Mouse (Mus musculus): ENCODE measurements around the gene Kcnq5.
"Not testable (repeated sequence)": the region's sequence is repeated elsewhere in the genome, so short reads cannot be mapped to it uniquely, and the experiment has no call there.

The Kcnq5 gene

DNA sequence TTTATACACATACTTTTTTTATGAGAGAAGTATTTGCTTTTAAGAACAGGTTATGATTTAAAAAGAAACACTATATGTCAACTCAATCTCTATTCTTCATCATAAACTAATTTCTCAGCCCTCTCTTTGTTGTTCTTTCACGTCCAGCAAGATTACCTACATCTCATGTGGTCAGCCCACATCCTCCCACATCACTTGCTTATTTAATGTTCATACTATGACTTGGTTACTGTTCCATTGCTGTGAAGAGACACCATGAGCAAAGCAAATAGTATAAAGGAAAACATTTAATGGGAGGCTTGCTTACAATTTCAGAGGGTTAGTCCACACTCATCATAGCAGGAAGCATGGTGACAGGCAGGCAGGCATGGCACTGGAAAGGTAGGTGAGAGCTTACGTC, 124.4 kb downstream of the Kcnq5 start:
- DNase-seq = no peak

DNA sequence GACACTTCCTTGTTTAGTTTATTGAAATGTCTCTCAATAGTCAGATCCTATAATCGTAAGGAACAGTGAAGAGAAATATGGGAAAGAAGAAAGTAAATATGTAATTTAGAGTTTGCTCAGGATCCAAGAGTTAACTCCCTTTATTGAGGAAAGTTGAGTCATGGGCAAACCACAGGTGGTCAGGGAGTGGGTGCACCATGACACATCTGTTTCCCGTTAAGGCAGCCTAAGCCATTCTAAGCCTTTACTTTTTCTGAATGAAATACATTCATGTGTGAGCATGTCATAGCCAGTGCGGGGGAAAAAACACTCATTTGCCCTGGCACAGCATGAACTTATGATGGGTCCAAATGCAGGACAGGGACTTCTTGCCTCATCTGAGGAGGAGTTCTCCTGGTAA, 125.4 kb downstream of the Kcnq5 start:
- DNase-seq = no peak

DNA sequence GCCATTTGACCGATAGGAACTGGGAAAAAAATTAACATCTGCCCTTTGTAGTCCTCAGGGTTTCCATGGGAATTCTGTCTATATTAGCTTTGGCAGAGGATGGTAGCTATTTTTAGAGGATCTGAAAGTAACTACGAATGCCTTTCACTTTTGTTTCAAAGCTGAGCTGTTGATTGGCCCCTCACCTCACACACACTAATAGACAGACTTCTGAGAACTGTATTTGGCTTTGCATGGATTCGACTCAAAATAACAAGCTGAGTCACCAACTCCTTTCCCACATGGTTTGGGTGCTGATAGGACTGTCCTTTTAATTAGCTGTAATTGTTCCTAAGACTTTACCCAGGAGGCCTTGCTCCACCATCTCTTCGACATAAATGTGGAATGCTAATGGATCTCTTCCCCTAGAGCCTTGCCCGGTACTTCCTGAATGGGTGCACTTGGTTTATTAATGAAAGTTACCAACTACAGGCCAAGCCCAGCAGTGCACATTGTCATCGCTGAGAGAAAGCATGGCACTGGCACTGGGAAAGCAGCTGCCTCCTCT, 131.8 kb downstream of the Kcnq5 start:
- DNase-seq = no peak

DNA sequence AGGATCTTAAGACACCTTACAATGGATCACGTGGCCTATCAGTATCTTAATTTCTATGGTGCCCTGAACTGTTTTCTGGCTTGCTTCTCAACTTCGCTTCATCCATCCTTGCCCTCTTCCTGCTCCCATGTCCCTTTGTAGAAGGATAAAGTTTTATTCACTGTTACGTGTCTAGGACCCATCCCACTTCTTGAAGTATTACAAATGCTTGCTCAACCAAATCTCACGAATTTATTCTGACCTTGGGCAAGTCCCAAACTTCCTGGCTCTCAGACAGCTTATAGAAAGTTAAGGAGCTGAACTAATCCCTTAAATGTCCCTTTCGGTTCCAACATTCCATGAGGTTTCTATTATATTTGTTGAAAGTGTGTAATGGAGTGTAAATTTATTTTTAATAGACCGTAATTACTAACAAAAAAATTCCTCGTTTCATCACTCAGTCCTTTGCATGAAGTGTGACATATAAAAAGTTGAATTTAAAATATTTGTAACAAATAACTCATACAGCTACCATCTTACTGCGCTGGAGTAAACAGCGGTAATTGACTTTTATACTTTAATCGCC, 141.6 kb downstream of the Kcnq5 start:
- DNase-seq = no peak

DNA sequence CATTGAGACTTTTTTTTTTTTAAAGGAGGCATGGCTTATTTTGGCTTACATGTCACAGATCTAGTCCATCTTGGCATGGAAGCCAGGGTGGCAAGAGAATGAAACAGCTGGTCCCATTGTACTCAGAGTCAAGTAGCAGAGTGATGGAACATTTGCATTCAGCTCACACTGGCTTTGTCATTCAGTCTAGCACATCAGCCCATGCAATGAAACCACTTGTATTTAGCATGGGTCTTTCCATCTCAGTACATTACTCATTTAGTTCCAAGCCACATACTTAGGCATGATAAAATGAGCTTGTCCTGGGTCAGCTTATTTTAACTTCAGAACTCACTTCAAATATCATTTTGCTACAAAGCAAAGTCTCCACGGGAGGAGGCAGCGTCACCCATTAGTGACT, 156.7 kb downstream of the Kcnq5 start:
- DNase-seq = no peak

DNA sequence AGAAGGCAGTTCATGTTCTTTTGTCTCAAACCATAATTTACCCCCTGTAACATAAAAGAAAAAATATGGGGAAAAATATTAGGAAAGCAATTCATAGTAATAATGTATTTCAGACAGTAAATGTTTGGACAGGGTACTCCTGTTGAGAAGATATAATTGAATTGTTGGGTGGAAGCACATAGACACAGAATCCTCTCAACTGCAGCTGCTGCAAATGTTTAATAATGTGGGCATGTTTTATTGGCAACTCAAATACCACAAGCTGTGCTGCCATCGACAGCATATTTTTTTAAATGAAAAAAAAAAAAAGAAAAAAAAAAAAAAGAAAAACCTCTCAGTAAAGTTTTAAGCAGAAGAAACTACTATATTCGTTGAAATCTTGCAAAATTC, 157.3 kb downstream of the Kcnq5 start:
- DNase-seq = no peak

- DNase-seq = no peak
These were observed 157.8 kb downstream of the Kcnq5 start for GRCm38 (mm10) chr1:21803751-21804476.

DNA sequence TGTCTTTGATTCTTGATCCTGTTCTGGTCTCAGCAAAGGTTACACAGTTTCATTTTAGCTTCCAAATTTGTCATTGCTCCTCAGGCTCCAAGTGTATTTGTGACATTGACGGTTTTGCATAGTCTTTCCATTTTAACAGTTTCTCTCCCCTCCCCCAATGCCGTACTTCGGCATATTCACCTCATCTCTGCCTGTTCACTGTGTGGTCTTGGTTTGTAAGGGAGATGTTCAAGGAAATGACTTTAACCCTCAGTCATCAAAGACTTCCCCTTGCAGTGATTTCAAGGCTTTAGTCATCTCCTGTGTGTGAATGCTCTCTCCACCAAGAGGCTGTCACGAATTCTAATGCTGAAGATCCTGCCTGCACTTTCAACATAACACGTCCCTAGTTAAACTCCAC, 181.0 kb downstream of the Kcnq5 start:
- no peak for DNase-seq

DNA sequence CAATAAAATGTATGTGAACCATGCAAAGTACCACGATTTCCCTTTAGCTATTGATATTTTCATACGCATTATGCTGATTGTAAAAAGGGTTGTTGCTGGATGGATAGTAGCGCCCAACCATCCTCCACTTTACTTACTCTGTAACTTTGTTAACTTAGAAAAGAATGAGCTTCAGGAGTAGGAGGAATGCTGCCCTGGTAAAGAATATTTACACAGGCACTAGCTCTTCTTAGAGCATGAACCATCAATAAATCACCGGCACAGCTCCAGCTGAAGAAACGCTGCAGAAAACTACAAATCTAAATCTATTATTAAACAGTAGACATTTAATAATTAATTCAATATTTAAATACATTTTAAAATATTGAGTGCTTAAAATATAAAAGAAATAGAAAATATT, 184.2 kb downstream of the Kcnq5 start:
- DNase-seq = no peak

- DNase-seq = no peak
These were observed 187.8 kb downstream of the Kcnq5 start for GRCm38 (mm10) chr1:21773931-21774330.

- DNase-seq = no peak
These were observed 191.2 kb downstream of the Kcnq5 start for GRCm38 (mm10) chr1:21770494-21770893.

DNA sequence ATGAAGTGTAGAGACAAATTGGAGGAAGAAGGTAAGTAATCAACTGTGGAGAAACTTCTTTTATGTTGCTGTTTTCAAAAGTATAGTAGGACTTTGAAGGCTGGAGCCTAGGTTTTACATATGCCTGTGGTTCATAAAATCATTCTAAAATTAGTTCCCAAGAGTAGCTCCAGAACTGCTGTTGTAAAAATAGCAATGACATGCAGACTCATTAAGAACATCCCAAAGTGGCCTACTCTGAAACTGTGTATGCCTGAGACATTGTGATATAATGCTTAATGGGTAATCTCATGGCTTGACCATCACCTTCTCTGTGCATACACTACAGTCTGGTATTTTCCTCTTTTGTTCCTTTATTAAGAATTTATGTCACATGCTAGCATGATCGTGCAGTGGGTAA, 212.4 kb downstream of the Kcnq5 start:
- no peak for DNase-seq

DNA sequence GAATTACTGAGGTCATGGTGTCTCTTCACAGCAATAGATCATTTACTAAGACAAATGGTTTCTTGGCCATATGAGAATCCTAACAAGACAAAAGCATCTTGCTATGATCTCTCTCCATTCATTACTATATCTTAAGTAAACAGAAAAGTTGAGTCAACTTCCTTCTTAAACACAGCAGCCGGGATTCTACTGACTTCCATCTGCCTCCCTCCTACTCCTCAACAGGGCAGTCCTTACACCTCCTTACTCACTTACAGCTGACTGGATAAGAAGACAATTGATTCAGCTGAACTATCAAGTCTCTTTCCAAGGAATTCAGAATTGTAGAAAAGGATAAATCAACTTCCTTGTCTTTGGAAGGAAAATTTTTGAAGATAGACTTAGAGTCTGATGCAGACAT, 232.6 kb downstream of the Kcnq5 start:
- DNase-seq = no peak

- DNase-seq = not testable (repeated sequence)
These were observed 238.5 kb downstream of the Kcnq5 start for GRCm38 (mm10) chr1:21723231-21723630.

DNA sequence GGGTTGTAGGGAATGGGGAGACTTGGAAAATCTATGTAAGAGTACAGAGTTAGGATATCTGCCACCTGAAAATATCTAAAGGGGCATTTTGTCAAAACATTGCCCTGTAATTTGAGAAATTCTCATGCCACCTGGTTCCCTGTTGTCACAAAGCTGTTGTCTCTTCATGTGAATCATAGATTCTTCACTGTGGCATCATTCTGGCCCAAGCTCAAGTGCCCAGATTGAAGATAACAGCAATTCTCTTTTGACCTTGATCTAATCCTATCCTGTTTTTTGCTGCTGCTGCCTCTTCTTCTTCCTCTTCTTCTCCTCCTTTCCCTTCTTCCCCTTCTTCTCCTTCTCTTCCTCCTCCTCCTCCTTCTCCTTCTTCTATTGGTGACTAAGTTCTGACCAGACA, 240.5 kb downstream of the Kcnq5 start:
- no peak for DNase-seq

- no peak for DNase-seq
These were observed 246.9 kb downstream of the Kcnq5 start for GRCm38 (mm10) chr1:21714816-21715215.

DNA sequence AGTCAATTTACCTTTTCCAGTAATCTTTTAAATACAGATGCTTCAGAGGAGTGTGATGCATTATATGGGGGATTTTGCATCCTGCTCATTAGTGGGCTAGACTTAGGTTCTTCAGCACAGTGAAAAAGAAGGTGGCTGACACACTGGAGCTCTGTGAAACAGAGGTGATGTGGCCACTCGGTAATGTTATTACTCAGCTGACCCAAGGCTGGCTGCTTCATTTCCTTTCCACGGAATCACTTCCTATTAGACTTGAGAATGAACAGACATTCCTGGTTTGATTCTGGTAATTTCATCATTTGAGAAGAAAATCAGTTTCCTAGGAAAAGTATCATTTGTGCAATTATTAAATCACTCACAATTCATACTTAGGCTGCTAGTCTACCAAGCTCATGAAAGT, 249.0 kb downstream of the Kcnq5 start:
- DNase-seq = no peak

GRCm38 (mm10) chr1:21690458-21690857, 271.3 kb downstream of the Kcnq5 start:
- no peak for DNase-seq

GRCm38 (mm10) chr1:21688918-21689317, 272.8 kb downstream of the Kcnq5 start:
- DNase-seq = no peak

- DNase-seq = no peak
These were observed 277.3 kb downstream of the Kcnq5 start for GRCm38 (mm10) chr1:21684444-21684843.

DNA sequence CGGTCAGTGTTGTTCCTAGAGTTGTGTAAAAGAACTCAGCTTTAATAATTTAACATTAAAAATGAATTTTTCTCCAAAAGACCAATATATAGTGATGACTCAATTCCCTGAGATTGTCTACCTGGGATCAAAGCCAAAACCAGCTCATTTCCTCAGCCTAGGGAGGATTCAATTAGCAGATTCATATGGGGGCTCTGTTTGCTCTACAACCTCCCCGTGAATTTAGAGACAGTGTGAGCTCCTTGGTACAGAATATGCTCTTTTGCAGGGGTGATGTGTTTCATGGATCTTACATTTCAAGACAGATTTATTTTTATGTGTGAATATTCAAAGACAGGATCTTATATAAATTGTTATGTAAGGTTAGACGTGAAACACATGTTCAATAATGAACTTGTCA, 284.9 kb downstream of the Kcnq5 start:
- DNase-seq = no peak

- no peak for DNase-seq
These were observed 300.9 kb downstream of the Kcnq5 start for GRCm38 (mm10) chr1:21660840-21661239.

DNA sequence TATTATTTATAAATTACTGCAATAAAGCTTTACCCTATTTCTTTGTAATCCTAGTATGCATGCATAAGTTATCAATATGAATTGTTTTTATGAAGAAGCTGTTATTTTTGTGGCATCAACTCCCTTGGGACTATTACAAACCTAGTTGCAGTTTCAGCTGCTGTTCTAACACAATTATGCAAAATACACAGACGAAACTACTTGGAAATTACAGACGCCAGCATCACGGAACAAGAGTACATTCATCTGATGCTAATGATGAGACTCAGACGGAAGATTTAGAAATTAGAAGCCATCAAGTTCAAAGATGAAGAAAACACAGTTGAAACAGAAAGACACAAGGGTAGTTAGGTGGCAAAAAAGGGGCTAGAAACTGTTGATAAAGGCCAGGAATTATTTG, 310.9 kb downstream of the Kcnq5 start:
- no peak for DNase-seq

- no peak for DNase-seq
These were observed 326.3 kb downstream of the Kcnq5 start for GRCm38 (mm10) chr1:21635406-21635805.

DNA sequence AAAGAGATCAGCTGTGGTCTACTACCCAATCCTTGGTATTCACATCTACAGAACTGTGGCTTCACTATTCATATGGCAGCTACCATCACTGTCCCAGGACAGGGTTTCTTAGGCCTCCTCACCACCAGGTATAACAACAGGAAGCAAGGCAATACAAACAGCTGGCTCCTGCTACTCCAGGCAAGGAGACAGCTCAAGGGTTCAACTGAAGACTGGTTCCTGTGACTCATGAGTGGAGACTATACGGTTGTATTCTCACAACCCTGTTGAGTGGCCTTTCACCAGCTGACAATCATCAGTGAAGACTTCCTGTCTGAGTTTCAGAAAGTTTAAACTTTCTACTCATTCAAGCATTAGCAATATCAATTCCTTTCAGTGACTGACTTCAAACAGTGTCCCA, 327.7 kb downstream of the Kcnq5 start:
- no peak for DNase-seq

Measured in kidney, adult 11 months (tissue).